Mouse (Mus musculus): ENCODE results near the gene Disc1.

DNA sequence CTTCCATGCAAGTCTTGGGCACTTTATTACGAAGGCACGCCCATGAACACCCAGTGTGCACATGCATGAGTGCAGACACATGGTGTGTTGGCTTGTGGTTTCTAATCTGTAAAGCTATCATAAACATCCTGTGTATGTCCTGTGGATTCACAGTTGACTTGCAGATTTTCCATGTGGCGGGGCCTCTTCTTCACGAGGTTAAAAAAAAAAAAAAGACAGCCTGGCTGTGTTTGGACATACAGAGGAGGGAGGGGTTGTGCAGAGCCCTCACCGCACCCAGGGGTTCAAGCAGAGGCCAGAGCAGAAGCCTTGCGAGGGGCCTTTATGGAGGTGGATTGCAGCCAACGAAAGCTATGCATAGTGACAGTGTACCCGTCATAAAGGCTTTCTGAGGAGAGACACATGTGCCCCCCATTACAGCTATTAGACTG lies 248.0 kb downstream of the Disc1 start:
- TF ChIP-seq CTCF (IDR thresholded peaks at IDR 0.05) = no peak
- TF ChIP-seq EP300 (IDR thresholded peaks at IDR 0.05; ENCODE audit: insufficient read depth, low read depth, low read length) = no peak
- no peak for TF ChIP-seq POLR2A (IDR thresholded peaks at IDR 0.05; ENCODE audit: insufficient read depth, low read depth, low read length)

Data from heart, adult 2 months (tissue).